Mouse (Mus musculus) embryonic stem cell, embryonic (primary cell): Measurements from ENCODE around the gene Lce3b.

ENCODE experiments used
- CTCF ChIA-PET, 4 experiments: fragments of 300-600 bp in 2 of 4; fragments of 350-600 bp in 2 of 4; sonication (Branson Sonifier 250); formaldehyde crosslinking; loops; one replicate each; lab custom pipeline; 2022; ENCODE audit warnings: inconsistent platforms in 2 of 4; lab: Charles Lee
- POLR2A ChIA-PET, 4 experiments: fragments of 300-600 bp in 2 of 4; fragments of 350-600 bp in 2 of 4; sonication (Branson Sonifier 250); formaldehyde crosslinking; loops; one replicate each; lab custom pipeline; 2022; ENCODE audit warnings: antibody characterized with exemption in 4 of 4, inconsistent platforms in 1 of 4; lab: Charles Lee

Gene Lce3b

GRCm38 (mm10) chr3:92932679-92933078 lies at the start of gene Lce3b:
Lce3b (plus strand) TSS chr3:92932979.
- CTCF ChIA-PET = no interaction called here
- POLR2A ChIA-PET = no interaction called here

GRCm38 (mm10) chr3:92894063-92894462 lies 38.7 kb upstream of the Lce3b start:
- ChIA-PET CTCF (interaction anchor here in 2 of 4 experiments (0.8 to 0.9 kb wide), 2 partner anchors 10 kb away, joined by 3 read pairs; no protein-coding TSS in a partner anchor), POLR2A (interaction anchor here in 1 of 4 experiments (0.6 kb wide), 1 partner anchor 101 kb away, joined by 3 read pairs; no protein-coding TSS in a partner anchor)

GRCm38 (mm10) chr3:92894489-92894888 lies 38.3 kb upstream of the Lce3b start:
- ChIA-PET POLR2A (interaction anchor here in 1 of 4 experiments (0.6 kb wide), 1 partner anchor 101 kb away, joined by 3 read pairs; no protein-coding TSS in a partner anchor), CTCF (interaction anchor here in 1 of 4 experiments (0.8 kb wide), 1 partner anchor 9 kb away, joined by 3 read pairs; no protein-coding TSS in a partner anchor)

- CTCF ChIA-PET = interaction anchor here (0.6 to 1.4 kb wide), 11 partner anchors 9 to 753 kb away, joined by 3 to 14 read pairs (median 4); partner anchors contain the start of gene Kprp (in 1 of the 4)
- POLR2A ChIA-PET = no interaction called here
Measured at GRCm38 (mm10) chr3:92902992-92903391, 29.8 kb upstream of the Lce3b start.

- POLR2A ChIA-PET = interaction anchor here in 1 of 4 experiments (0.6 kb wide), 1 partner anchor 322 kb away, joined by 4 read pairs; no protein-coding TSS in a partner anchor
- CTCF ChIA-PET = interaction anchor here (0.5 to 2.0 kb wide), 29 partner anchors 10 to 756 kb away, joined by 3 to 14 read pairs (median 4); partner anchors contain the start of genes Kprp (in 1 of the 4), Lce3a (in 1 of the 4) and Lce3c (in 1 of the 4)
Measured at GRCm38 (mm10) chr3:92903640-92904039, 29.1 kb upstream of the Lce3b start.

- CTCF ChIA-PET = interaction anchor here in 2 of 4 experiments (0.8 to 2.0 kb wide), 2 partner anchors 126 to 752 kb away, joined by 3 to 10 read pairs; no protein-coding TSS in a partner anchor
- POLR2A ChIA-PET = interaction anchor here in 1 of 4 experiments (0.8 kb wide), 1 partner anchor 820 kb away, joined by 3 read pairs; no protein-coding TSS in a partner anchor
Measured at GRCm38 (mm10) chr3:92905182-92905581, 27.6 kb upstream of the Lce3b start.

- ChIA-PET POLR2A (interaction anchor here in 2 of 4 experiments (0.7 kb wide), 2 partner anchors 38 to 83 kb away, joined by 4 to 6 read pairs; no protein-coding TSS in a partner anchor), CTCF (interaction anchor here (0.5 to 2.7 kb wide), 32 partner anchors 12 to 799 kb away, joined by 3 to 17 read pairs (median 4); no protein-coding TSS in a partner anchor)
Measured at GRCm38 (mm10) chr3:92907571-92907970, 25.2 kb upstream of the Lce3b start.

GRCm38 (mm10) chr3:92920364-92920763 lies 12.4 kb upstream of the Lce3b start:
- POLR2A ChIA-PET = no interaction called here
- CTCF ChIA-PET = interaction anchor here in 2 of 4 experiments (0.9 to 1.3 kb wide), 2 partner anchors 107 to 111 kb away, joined by 3 to 5 read pairs; no protein-coding TSS in a partner anchor

- ChIA-PET POLR2A (no interaction called here), CTCF (interaction anchor here in 2 of 4 experiments (0.7 to 1.1 kb wide), 2 partner anchors 22 to 778 kb away, joined by 3 to 11 read pairs; no protein-coding TSS in a partner anchor)
Measured at GRCm38 (mm10) chr3:92926130-92926529, 6.6 kb upstream of the Lce3b start, which contains the start of gene Lce3a. Lce3a (minus strand) TSS chr3:92926230.

- CTCF ChIA-PET = interaction anchor here in 1 of 4 experiments (1.2 to 1.3 kb wide), 2 partner anchors 40 to 87 kb away, joined by 3 to 4 read pairs; no protein-coding TSS in a partner anchor
- POLR2A ChIA-PET = interaction anchor here in 1 of 4 experiments (0.6 kb wide), 1 partner anchor 19 kb away, joined by 3 read pairs; no protein-coding TSS in a partner anchor
Measured at GRCm38 (mm10) chr3:92944186-92944585, 11.4 kb downstream of the Lce3b start, which contains the start of gene Lce3c. Lce3c (plus strand) TSS chr3:92944486.

- POLR2A ChIA-PET = no interaction called here
- CTCF ChIA-PET = no interaction called here
Measured at GRCm38 (mm10) chr3:92957090-92957489, 24.3 kb downstream of the Lce3b start, which contains the start of gene Lce3d. Lce3d (plus strand) TSS chr3:92957390.

GRCm38 (mm10) chr3:92966761-92967160 lies 34.0 kb downstream of the Lce3b start, which contains the start of gene Lce3e:
Lce3e (plus strand) TSS chr3:92967061.
- CTCF ChIA-PET = no interaction called here
- POLR2A ChIA-PET = no interaction called here

- CTCF ChIA-PET = no interaction called here
Measured at GRCm38 (mm10) chr3:92978484-92978883, 45.7 kb downstream of the Lce3b start.

More at GRCm38 (mm10) chr3:92978484-92978883, 45.7 kb downstream of the Lce3b start:
- POLR2A ChIA-PET = no interaction called here
